Mouse (Mus musculus): Measurements from ENCODE around the gene Rfc1.
A peak's percentile ranks its signal among the peaks of the same experiment; 100 is the strongest.

The Rfc1 gene

GRCm38 (mm10) chr5:65335298-65336074, at the start of gene Rfc1:
Gene Rfc1, minus strand, starts transcription at chr5:65335670.
- DNase-seq (ENCODE audit: low read depth, low spot score) = peak; percentile 87

- no peak for DNase-seq (ENCODE audit: low read depth, low spot score)
Observed at GRCm38 (mm10) chr5:65374746-65375145, 39.3 kb upstream of the Rfc1 start.

GRCm38 (mm10) chr5:65371551-65371950, 36.1 kb upstream of the Rfc1 start:
- no peak for DNase-seq (ENCODE audit: low read depth, low spot score)

- DNase-seq (ENCODE audit: low read depth, low spot score) = no peak
Observed at GRCm38 (mm10) chr5:65367837-65368236, 32.4 kb upstream of the Rfc1 start.

GRCm38 (mm10) chr5:65357771-65358170, 22.3 kb upstream of the Rfc1 start:
- no peak for DNase-seq (ENCODE audit: low read depth, low spot score)

- no peak for DNase-seq (ENCODE audit: low read depth, low spot score)
Observed at GRCm38 (mm10) chr5:65356851-65357250, 21.4 kb upstream of the Rfc1 start.

GRCm38 (mm10) chr5:65354985-65355384, 19.5 kb upstream of the Rfc1 start:
- no peak for DNase-seq (ENCODE audit: low read depth, low spot score)

GRCm38 (mm10) chr5:65354097-65354496, 18.6 kb upstream of the Rfc1 start:
- DNase-seq (ENCODE audit: low read depth, low spot score) = no peak

- DNase-seq (ENCODE audit: low read depth, low spot score) = no peak
Observed at GRCm38 (mm10) chr5:65350508-65350907, 15.0 kb upstream of the Rfc1 start.

- DNase-seq (ENCODE audit: low read depth, low spot score) = no peak
Observed at GRCm38 (mm10) chr5:65348168-65348567, 12.7 kb upstream of the Rfc1 start, which contains the start of gene Klb. Gene Klb, plus strand, starts transcription at chr5:65348314.

- DNase-seq (ENCODE audit: low read depth, low spot score) = no peak
Observed at GRCm38 (mm10) chr5:65340167-65340566, 4.7 kb upstream of the Rfc1 start.

GRCm38 (mm10) chr5:65338394-65338793, 2.9 kb upstream of the Rfc1 start:
- DNase-seq (ENCODE audit: low read depth, low spot score) = no peak

- no peak for DNase-seq (ENCODE audit: low read depth, low spot score)
Observed at GRCm38 (mm10) chr5:65336075-65336355, 545 bp upstream of the Rfc1 start.

- DNase-seq (ENCODE audit: low read depth, low spot score) = no peak
Observed at GRCm38 (mm10) chr5:65334788-65335187, 682 bp downstream of the Rfc1 start.

GRCm38 (mm10) chr5:65329971-65330370, 5.5 kb downstream of the Rfc1 start:
- no peak for DNase-seq (ENCODE audit: low read depth, low spot score)

- DNase-seq (ENCODE audit: low read depth, low spot score) = no peak
Observed at GRCm38 (mm10) chr5:65326212-65326611, 9.3 kb downstream of the Rfc1 start.

- no peak for DNase-seq (ENCODE audit: low read depth, low spot score)
Observed at GRCm38 (mm10) chr5:65324758-65325355, 10.6 kb downstream of the Rfc1 start.

GRCm38 (mm10) chr5:65324271-65324670, 11.2 kb downstream of the Rfc1 start:
- no peak for DNase-seq (ENCODE audit: low read depth, low spot score)

- no peak for DNase-seq (ENCODE audit: low read depth, low spot score)
Observed at GRCm38 (mm10) chr5:65322165-65322564, 13.3 kb downstream of the Rfc1 start.

- no peak for DNase-seq (ENCODE audit: low read depth, low spot score)
Observed at GRCm38 (mm10) chr5:65319176-65319575, 16.3 kb downstream of the Rfc1 start.

GRCm38 (mm10) chr5:65308866-65309265, 26.6 kb downstream of the Rfc1 start:
- DNase-seq (ENCODE audit: low read depth, low spot score) = no peak

GRCm38 (mm10) chr5:65308208-65308607, 27.3 kb downstream of the Rfc1 start:
- no peak for DNase-seq (ENCODE audit: low read depth, low spot score)

- no peak for DNase-seq (ENCODE audit: low read depth, low spot score)
Observed at GRCm38 (mm10) chr5:65305516-65305915, 30.0 kb downstream of the Rfc1 start.
